Mouse (Mus musculus): ENCODE measurements around the gene Lbhd1. TPM values are rescaled to one million over a fixed set of nuclear protein-coding genes. Genes with fewer than 3 reads are reported as not detected.

Lbhd1 gene
- polyA plus RNA-seq, 1 experiment from 2014 or later, result 82.3 TPM

- Histone ChIP-seq H3K9ac (peak within 1 kb of the TSS; percentile 86), H3K4me3 (replicated peaks) (peak within 1 kb of the TSS; percentile 71), H3K27me3 (no peaks in the 10 kb centered on the region), H3K9me3 (replicated peaks) (no peaks in the 10 kb centered on the region), H3K4me2 (peak within 1 kb of the TSS; percentile 63), H3K4me1 (peaks cover 40% of the 10 kb centered on the region), H3K27ac (peak within 1 kb of the TSS; percentile 93), H3K36me3 (peaks cover 51% of the 10 kb centered on the region)
- WGBS, result under 1% methylated on average over 53 of the region's 53 CpGs
- peak; percentile 98 for ATAC-seq (replicated peaks; ENCODE audit: low FRiP score)
Measured at GRCm38 (mm10) chr19:8897865-8898495, 14.4 kb downstream of the Lbhd1 start, which contains the start of gene Ganab. Ganab (plus strand) TSS chr19:8898071.

DNA sequence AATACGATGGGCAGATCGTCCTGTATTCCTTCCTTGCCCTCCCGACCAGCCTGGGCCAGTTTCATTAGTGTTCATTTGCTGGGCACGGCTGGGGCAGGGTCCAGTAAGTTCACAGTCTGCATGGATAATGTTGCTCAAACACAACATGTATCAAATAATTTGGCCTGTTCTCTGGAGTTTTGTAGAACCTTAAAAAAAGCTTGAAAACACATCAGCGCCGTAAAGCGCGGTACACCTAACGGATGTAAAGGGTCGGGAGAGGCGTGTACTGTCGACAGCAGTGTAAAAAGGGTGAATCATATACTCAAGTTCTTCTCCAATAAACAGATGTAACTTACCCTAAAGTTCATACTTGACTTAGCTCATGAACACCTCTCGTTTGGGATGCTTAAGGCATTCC lies 15.0 kb downstream of the Lbhd1 start:
- WGBS, result 3% methylated on average over 13 of the region's 13 CpGs
- H3K4me1 ChIP-seq, result peaks cover 36% of the 10 kb centered on the region
- H3K4me2 ChIP-seq, result peak overlapping the region; percentile 63
- H3K9me3 ChIP-seq (replicated peaks), result no peaks in the 10 kb centered on the region
- H3K36me3 ChIP-seq, result peaks cover 57% of the 10 kb centered on the region
- H3K4me3 ChIP-seq (replicated peaks), result peak overlapping the region; percentile 71
- H3K27me3 ChIP-seq, result no peaks in the 10 kb centered on the region
- H3K27ac ChIP-seq, result peak overlapping the region; percentile 93
- peak overlapping the region; percentile 86 for H3K9ac ChIP-seq
- ATAC-seq (replicated peaks; ENCODE audit: low FRiP score), result no peak; the same call in 1 of the 2 replicates

DNA sequence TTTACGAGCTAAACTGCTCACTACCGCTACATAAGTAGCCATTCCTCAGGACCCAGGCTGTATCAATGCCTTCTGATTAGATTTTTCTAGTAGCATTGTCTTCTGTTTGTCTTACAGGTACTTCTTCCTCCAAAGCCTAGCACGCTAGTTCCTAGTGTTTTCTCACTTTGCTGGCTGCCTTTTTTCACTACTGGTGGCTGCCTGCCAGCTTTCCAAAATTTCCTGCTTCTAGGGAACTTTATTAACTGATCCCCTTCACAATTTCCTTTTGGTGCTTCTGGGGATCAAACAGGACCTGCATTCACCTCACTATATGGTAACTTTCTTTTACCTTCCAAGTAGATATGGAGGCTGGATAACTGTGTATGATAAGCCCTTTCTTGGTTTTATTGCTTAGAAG lies 15.5 kb downstream of the Lbhd1 start:
- Histone ChIP-seq H3K9ac (peak overlapping the region; percentile 86), H3K4me1 (peaks cover 31% of the 10 kb centered on the region), H3K4me2 (peak overlapping the region; percentile 63), H3K4me3 (replicated peaks) (peak overlapping the region; percentile 71), H3K27ac (no peak overlapping the region), H3K9me3 (replicated peaks) (no peaks in the 10 kb centered on the region), H3K36me3 (peaks cover 62% of the 10 kb centered on the region), H3K27me3 (no peaks in the 10 kb centered on the region)
- WGBS, result 22% methylated on average over 3 of the region's 3 CpGs
- ATAC-seq (replicated peaks; ENCODE audit: low FRiP score), result no peak

DNA sequence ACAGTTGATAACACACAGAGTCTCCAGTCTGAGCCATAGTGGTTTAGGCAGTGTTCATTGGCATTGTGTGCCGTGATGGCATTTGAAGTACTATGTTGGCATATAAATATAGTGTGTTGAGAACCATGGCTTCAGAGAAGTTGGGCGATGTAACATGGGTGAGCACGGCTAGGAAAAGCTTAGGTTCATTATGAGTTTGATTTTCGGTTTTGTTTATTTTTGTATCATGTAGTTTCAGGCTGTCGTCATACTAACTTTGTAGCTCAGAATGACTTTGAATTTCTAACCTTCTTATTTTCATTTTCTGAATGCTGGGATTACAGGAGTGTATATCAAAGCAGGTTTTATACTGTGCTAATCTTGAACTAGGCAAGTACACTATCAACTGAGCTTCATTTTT lies 19.9 kb downstream of the Lbhd1 start:
- Histone ChIP-seq H3K27ac (no peak overlapping the region), H3K36me3 (peaks cover 76% of the 10 kb centered on the region), H3K9ac (no peak overlapping the region), H3K9me3 (replicated peaks) (no peaks in the 10 kb centered on the region), H3K27me3 (no peaks in the 10 kb centered on the region), H3K4me3 (replicated peaks) (no peak overlapping the region), H3K4me1 (peaks cover 15% of the 10 kb centered on the region), H3K4me2 (no peak overlapping the region)
- ATAC-seq (replicated peaks; ENCODE audit: low FRiP score), result no peak
- 96% methylated on average over 5 of the region's 5 CpGs for WGBS

- Histone ChIP-seq H3K36me3 (peaks cover 98% of the 10 kb centered on the region), H3K27me3 (no peaks in the 10 kb centered on the region), H3K27ac (no peak overlapping the region), H3K9me3 (replicated peaks) (no peaks in the 10 kb centered on the region), H3K4me3 (replicated peaks) (no peak overlapping the region), H3K9ac (no peak overlapping the region), H3K4me1 (no peaks in the 10 kb centered on the region), H3K4me2 (no peak overlapping the region)
- ATAC-seq (replicated peaks; ENCODE audit: low FRiP score), result no peak
- 91% methylated on average over 6 of the region's 6 CpGs for whole genome bisulfite sequencing
Measured at GRCm38 (mm10) chr19:8908531-8908930, 25.0 kb downstream of the Lbhd1 start.

GRCm38 (mm10) chr19:8911810-8912209 lies 28.3 kb downstream of the Lbhd1 start:
- H3K27ac ChIP-seq, result no peak overlapping the region
- no peaks in the 10 kb centered on the region for H3K4me1 ChIP-seq
- H3K4me3 ChIP-seq (replicated peaks), result no peak overlapping the region
- no peak for ATAC-seq (replicated peaks; ENCODE audit: low FRiP score)
- no peaks in the 10 kb centered on the region for H3K9me3 ChIP-seq (replicated peaks)
- no peak overlapping the region for H3K9ac ChIP-seq
- H3K27me3 ChIP-seq, result no peaks in the 10 kb centered on the region
- H3K36me3 ChIP-seq, result peaks cover 100% of the 10 kb centered on the region
- WGBS, result 82% methylated on average over 5 of the region's 5 CpGs
- H3K4me2 ChIP-seq, result no peak overlapping the region

DNA sequence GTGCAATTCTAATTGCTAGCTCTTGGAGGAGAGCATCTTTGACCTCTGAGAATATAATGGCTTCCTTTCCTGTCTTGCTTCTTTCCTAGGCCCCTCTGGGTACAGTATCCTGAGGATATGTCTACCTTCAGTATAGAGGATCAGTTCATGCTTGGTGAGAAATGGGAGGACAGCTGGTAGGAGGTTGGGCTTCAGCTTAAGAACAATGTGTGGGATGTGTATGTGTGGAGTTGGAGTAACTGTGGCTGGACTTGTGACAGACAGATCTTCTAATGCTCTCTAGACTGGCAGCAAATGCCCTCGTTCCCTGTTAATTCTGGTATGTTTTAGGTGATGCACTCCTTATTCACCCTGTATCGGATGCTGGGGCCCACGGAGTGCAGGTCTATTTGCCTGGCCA lies 30.7 kb downstream of the Lbhd1 start:
- Histone ChIP-seq H3K9ac (no peak overlapping the region), H3K9me3 (replicated peaks) (no peaks in the 10 kb centered on the region), H3K27me3 (no peaks in the 10 kb centered on the region), H3K4me2 (no peak overlapping the region), H3K4me3 (replicated peaks) (no peak overlapping the region), H3K36me3 (peaks cover 81% of the 10 kb centered on the region), H3K27ac (no peak overlapping the region), H3K4me1 (no peaks in the 10 kb centered on the region)
- 93% methylated on average over 3 of the region's 3 CpGs for WGBS
- no peak for ATAC-seq (replicated peaks; ENCODE audit: low FRiP score)

DNA sequence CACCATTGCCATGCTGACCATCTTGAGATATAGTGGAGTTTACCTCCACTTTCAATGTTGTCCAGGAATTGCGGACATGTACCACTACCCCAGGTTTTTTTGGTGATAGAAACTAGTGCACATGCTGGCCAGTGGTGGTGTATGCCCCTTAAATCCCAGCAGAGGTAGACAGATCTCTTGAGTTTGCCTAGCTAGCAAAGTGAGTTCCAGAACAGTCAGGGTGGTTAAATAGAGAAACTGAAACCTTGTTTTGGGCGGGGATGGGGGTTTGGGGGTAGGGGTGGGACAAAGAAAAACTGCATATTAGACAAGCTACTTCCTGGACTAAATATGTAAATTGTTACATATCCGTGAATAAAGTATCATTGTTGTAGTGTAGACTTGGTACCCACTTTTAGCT lies 35.5 kb downstream of the Lbhd1 start:
- H3K4me3 ChIP-seq (replicated peaks), result no peak overlapping the region
- peaks cover 9% of the 10 kb centered on the region for H3K4me1 ChIP-seq
- ATAC-seq (replicated peaks; ENCODE audit: low FRiP score), result no peak
- no peaks in the 10 kb centered on the region for H3K27me3 ChIP-seq
- 91% methylated on average over 3 of the region's 3 CpGs for WGBS
- H3K9ac ChIP-seq, result no peak overlapping the region
- peaks cover 48% of the 10 kb centered on the region for H3K36me3 ChIP-seq
- no peak overlapping the region for H3K27ac ChIP-seq
- no peaks in the 10 kb centered on the region for H3K9me3 ChIP-seq (replicated peaks)
- H3K4me2 ChIP-seq, result no peak overlapping the region

- WGBS, result 53% methylated on average over 6 of the region's 6 CpGs
- Histone ChIP-seq H3K36me3 (peaks cover 41% of the 10 kb centered on the region), H3K27me3 (no peaks in the 10 kb centered on the region), H3K9ac (no peak overlapping the region), H3K9me3 (replicated peaks) (no peaks in the 10 kb centered on the region), H3K27ac (peak overlapping the region; percentile 96), H3K4me1 (peaks cover 9% of the 10 kb centered on the region), H3K4me3 (replicated peaks) (peak overlapping the region; percentile 88), H3K4me2 (peak overlapping the region; percentile 76)
- ATAC-seq (replicated peaks; ENCODE audit: low FRiP score), result no peak
Measured at GRCm38 (mm10) chr19:8919684-8920072, 36.1 kb downstream of the Lbhd1 start.

DNA sequence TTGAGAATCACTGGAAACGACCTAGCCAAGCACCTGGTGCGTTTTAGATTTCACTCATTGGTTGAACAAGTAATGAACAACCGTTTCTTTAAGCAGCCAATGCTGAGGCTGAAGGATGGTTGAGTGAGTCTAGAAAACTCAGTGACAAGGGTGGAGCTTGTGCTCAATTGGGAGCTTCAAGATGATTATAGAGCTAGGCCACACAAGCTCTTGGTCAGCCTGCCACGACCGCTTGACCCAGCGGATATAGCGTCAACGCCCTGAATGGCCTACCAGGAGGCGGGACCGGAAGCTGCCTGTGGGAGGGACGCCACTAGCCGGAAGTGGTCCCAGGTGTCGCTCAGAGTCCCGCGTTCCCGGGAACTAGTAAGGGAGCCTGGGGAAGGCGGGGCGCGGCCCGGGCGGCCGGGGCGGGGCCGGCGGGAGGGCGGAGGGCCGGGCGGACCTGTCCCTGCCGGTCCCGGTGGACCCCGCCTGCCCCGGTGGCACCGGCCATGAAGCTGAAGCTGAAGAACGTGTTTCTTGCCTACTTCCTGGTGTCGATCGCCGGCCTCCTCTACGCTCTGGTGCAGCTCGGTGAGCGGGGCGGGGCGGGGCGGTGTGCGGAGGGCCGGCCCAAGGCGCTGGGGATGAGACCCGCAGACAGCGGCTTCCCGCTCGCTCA lies 36.7 kb downstream of the Lbhd1 start, which contains the start of gene B3gat3:
Gene B3gat3 (plus strand): TSS at position 302 of the 664 bp plus-strand sequence.
- under 1% methylated on average over 50 of the region's 50 CpGs for WGBS
- Histone ChIP-seq H3K4me1 (peaks cover 9% of the 10 kb centered on the region), H3K9ac (peak within 1 kb of the TSS; percentile 80), H3K4me2 (peak within 1 kb of the TSS; percentile 76), H3K27me3 (no peaks in the 10 kb centered on the region), H3K9me3 (replicated peaks) (no peaks in the 10 kb centered on the region), H3K4me3 (replicated peaks) (peak within 1 kb of the TSS; percentile 88), H3K36me3 (peaks cover 38% of the 10 kb centered on the region), H3K27ac (peak within 1 kb of the TSS; percentile 96)
- ATAC-seq (replicated peaks; ENCODE audit: low FRiP score), result peak; percentile 98

DNA sequence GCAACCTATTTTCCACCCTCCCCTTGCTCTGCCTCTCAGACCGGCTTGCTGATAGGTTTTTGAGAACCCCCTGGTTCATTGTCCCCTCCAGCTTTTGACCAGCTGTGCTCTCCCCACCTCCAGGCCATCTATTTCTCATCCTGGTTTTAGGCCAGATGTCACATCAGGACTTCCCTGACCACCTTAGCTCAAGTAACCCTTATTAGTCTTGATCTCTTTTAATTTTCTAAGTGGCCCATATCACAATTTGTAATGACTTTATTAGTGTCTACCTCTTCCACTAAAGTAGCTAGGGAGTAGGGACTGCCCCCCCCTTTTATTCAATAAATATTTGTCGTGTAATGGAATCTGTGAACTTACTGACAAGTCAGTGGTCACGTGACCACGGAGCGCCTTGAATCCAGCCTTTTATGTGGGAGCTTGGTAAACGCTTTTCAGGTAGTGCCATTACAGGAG lies 37.3 kb downstream of the Lbhd1 start:
- peaks cover 38% of the 10 kb centered on the region for H3K36me3 ChIP-seq
- no peaks in the 10 kb centered on the region for H3K27me3 ChIP-seq
- 1% methylated on average over 6 of the region's 6 CpGs for WGBS
- H3K4me2 ChIP-seq, result peak overlapping the region; percentile 76
- H3K9me3 ChIP-seq (replicated peaks), result no peaks in the 10 kb centered on the region
- H3K9ac ChIP-seq, result peak overlapping the region; percentile 80
- ATAC-seq (replicated peaks; ENCODE audit: low FRiP score), result no peak
- peak overlapping the region; percentile 96 for H3K27ac ChIP-seq
- peaks cover 9% of the 10 kb centered on the region for H3K4me1 ChIP-seq
- H3K4me3 ChIP-seq (replicated peaks), result peak overlapping the region; percentile 88

DNA sequence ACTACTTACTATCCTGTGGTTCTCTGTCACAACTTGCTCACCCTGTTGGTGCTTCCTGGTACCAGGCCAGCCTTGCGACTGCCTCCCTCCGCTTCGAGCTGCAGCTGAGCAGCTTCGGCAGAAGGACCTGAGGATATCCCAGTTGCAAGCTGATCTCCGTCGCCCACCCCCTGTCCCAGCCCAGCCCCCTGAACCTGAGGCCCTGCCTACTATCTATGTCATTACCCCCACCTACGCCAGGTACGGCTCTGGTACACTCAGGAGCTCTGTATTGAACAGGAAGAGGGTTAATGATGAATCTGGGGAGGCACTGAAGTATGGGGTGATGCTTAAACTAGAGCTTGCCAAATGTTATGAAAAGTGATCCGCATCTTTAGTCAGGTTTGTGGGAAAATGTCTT lies 38.2 kb downstream of the Lbhd1 start:
- no peaks in the 10 kb centered on the region for H3K27me3 ChIP-seq
- no peak for ATAC-seq (replicated peaks; ENCODE audit: low FRiP score)
- no peaks in the 10 kb centered on the region for H3K9me3 ChIP-seq (replicated peaks)
- no peak overlapping the region for H3K9ac ChIP-seq
- WGBS, result 74% methylated on average over 9 of the region's 9 CpGs
- H3K4me3 ChIP-seq (replicated peaks), result peak overlapping the region; percentile 88
- peak overlapping the region; percentile 76; the same call in 1 of the 2 replicates for H3K4me2 ChIP-seq
- peaks cover 38% of the 10 kb centered on the region for H3K36me3 ChIP-seq
- H3K27ac ChIP-seq, result no peak overlapping the region
- H3K4me1 ChIP-seq, result peaks cover 9% of the 10 kb centered on the region
